In genomic region chr19:5106074-5106473, GRCm38 (mm10) we compare ENCODE assay signal across 8 mouse cellular contexts. TPM values are rescaled to one million over a fixed set of nuclear protein-coding genes. Genes with fewer than 3 reads are reported as not detected.
DNase-seq lines count a peak whose midpoint lies in the region; ATAC-seq and TF ChIP-seq lines count a peak whose summit lies in the region.

No protein-coding gene starts in this region.

- peaks cover 75% of the 10 kb centered on the region for H3K36me3 ChIP-seq in hindbrain, embryonic 13.5 days
- peaks cover 51% of the 10 kb centered on the region for H3K36me3 ChIP-seq in liver, embryonic 12.5 days
- H3K36me3 ChIP-seq in stomach, postnatal 0 days (ENCODE audit: control insufficient read depth, insufficient read depth, low read length) = peaks cover 31% of the 10 kb centered on the region

- TF ChIP-seq EP300 in stomach, postnatal 0 days (optimal IDR thresholded peaks at IDR 0.05) = no peak

- peak; percentile 45 to 63 for DNase-seq in cerebellum, postnatal 10 days
- peak; percentile 30 for DNase-seq in stomach, postnatal 0 days (ENCODE audit: low spot score)
- DNase-seq in ovary, postnatal 36 days (ENCODE audit: low spot score) = no peak
- DNase-seq in natural killer cell, adult 2 months (ENCODE audit: low spot score in 2 of 2) = no peak

- H3K9me3 ChIP-seq in hindbrain, embryonic 13.5 days = no peaks in the 10 kb centered on the region
- no peaks in the 10 kb centered on the region for H3K9me3 ChIP-seq in liver, embryonic 12.5 days (replicated peaks)
- no peaks in the 10 kb centered on the region for H3K9me3 ChIP-seq in stomach, postnatal 0 days (ENCODE audit: control insufficient read depth, low read length)

- peak overlapping the region; percentile 94 for H3K4me2 ChIP-seq in hindbrain, embryonic 13.5 days
- peak overlapping the region; percentile 85 for H3K4me2 ChIP-seq in liver, embryonic 12.5 days
- H3K4me2 ChIP-seq in stomach, postnatal 0 days (replicated peaks; ENCODE audit: low read depth) = peak overlapping the region; percentile 90

- TF ChIP-seq POLR2A in cortical plate, adult 2 months (IDR thresholded peaks at IDR 0.05; ENCODE audit: extremely low read depth, insufficient read depth, low read length) = no peak

- H3K27me3 ChIP-seq in hindbrain, embryonic 13.5 days = no peaks in the 10 kb centered on the region
- no peaks in the 10 kb centered on the region for H3K27me3 ChIP-seq in liver, embryonic 12.5 days (replicated peaks)
- H3K27me3 ChIP-seq in stomach, postnatal 0 days (ENCODE audit: control insufficient read depth, insufficient read depth, low read length) = no peaks in the 10 kb centered on the region

- WGBS in hindbrain, embryonic 13.5 days = 24% methylated on average over 9 of the region's 9 CpGs
- 2% methylated on average over 9 of the region's 9 CpGs for WGBS in liver, embryonic 12.5 days (ENCODE audit: insufficient replicate concordance)
- WGBS in stomach, postnatal 0 days = 3% methylated on average over 9 of the region's 9 CpGs

- H3K27ac ChIP-seq in cortical plate, adult 2 months (ENCODE audit: insufficient read depth, low read length) = peak overlapping the region; percentile 96
- peak overlapping the region; percentile 97 for H3K27ac ChIP-seq in hindbrain, embryonic 13.5 days
- peak overlapping the region; percentile 86 for H3K27ac ChIP-seq in liver, embryonic 12.5 days
- H3K27ac ChIP-seq in stomach, postnatal 0 days (replicated peaks) = peak overlapping the region; percentile 95

- H3K4me1 ChIP-seq in cortical plate, adult 2 months (ENCODE audit: control insufficient read depth, insufficient read depth, low read length) = peaks cover 6% of the 10 kb centered on the region; the same call in 1 of the 2 replicates
- H3K4me1 ChIP-seq in hindbrain, embryonic 13.5 days (replicated peaks) = peaks cover 22% of the 10 kb centered on the region
- peaks cover 41% of the 10 kb centered on the region for H3K4me1 ChIP-seq in liver, embryonic 12.5 days
- H3K4me1 ChIP-seq in stomach, postnatal 0 days (replicated peaks; ENCODE audit: control insufficient read depth, insufficient read depth) = no peaks in the 10 kb centered on the region

- ATAC-seq in cerebellum, adult (ENCODE audit: insufficient number of reproducible peaks, low FRiP score, low TSS enrichment) = no peak
- no peak; the same call in 1 of the 2 replicates for ATAC-seq in hindbrain, embryonic 13.5 days (ENCODE audit: low FRiP score)
- ATAC-seq in liver, embryonic 12.5 days = no peak
- ATAC-seq in stomach, postnatal 0 days (ENCODE audit: low FRiP score, low TSS enrichment) = no peak

- TF ChIP-seq CTCF in cortical plate, adult 2 months (IDR thresholded peaks at IDR 0.05; ENCODE audit: extremely low read depth, insufficient read depth, low read length) = no peak
- no peak for TF ChIP-seq CTCF in stomach, postnatal 0 days (IDR thresholded peaks at IDR 0.05; ENCODE audit: low read depth)

- peak overlapping the region; percentile 89 for H3K9ac ChIP-seq in hindbrain, embryonic 13.5 days
- peak overlapping the region; percentile 90 for H3K9ac ChIP-seq in liver, embryonic 12.5 days
- peak overlapping the region; percentile 92 for H3K9ac ChIP-seq in stomach, postnatal 0 days (ENCODE audit: low read length)

- H3K4me3 ChIP-seq in cortical plate, adult 2 months (ENCODE audit: insufficient read depth, low read length) = peak overlapping the region; percentile 73
- H3K4me3 ChIP-seq in hindbrain, embryonic 13.5 days = peak overlapping the region; percentile 70
- H3K4me3 ChIP-seq in liver, embryonic 12.5 days = peak overlapping the region; percentile 72
- H3K4me3 ChIP-seq in stomach, postnatal 0 days (ENCODE audit: low read depth, low read length) = peak overlapping the region; percentile 79

RNA-seq across cellular contexts. Expression of gene Rab1b, which starts 0.8 kb away (rescaled TPM):
- 197 and 202 TPM in 2 replicates for polyA plus RNA-seq in cortical plate, adult 2 months (2012; rRNA removed)
- 234 TPM in 2 replicates for polyA plus RNA-seq in hindbrain, embryonic 13.5 days (2015; fragmentation: Nextera tagmentation; extraction: Ambion mirVana)
- polyA plus RNA-seq in liver, embryonic 12.5 days (2016; fragmentation: Nextera tagmentation; extraction: Ambion mirVana) = 118 and 126 TPM in 2 replicates
- polyA plus RNA-seq in stomach, postnatal 0 days (2015; fragmentation: Nextera tagmentation; extraction: Ambion mirVana) = 183 and 194 TPM in 2 replicates

RNA-seq across cellular contexts. Expression of gene Cnih2, which starts 7.8 kb away (rescaled TPM):
- 399 and 461 TPM in 2 replicates for polyA plus RNA-seq in cortical plate, adult 2 months (2012; rRNA removed)
- 333 TPM in 2 replicates for polyA plus RNA-seq in hindbrain, embryonic 13.5 days (2015; fragmentation: Nextera tagmentation; extraction: Ambion mirVana)
- 3.5 and 3.8 TPM in 2 replicates for polyA plus RNA-seq in liver, embryonic 12.5 days (2016; fragmentation: Nextera tagmentation; extraction: Ambion mirVana)
- 5.6 and 7.1 TPM in 2 replicates for polyA plus RNA-seq in stomach, postnatal 0 days (2015; fragmentation: Nextera tagmentation; extraction: Ambion mirVana)

RNA-seq across cellular contexts. Expression of gene Klc2, which starts 12.3 kb away (rescaled TPM):
- 234 and 242 TPM in 2 replicates for polyA plus RNA-seq in cortical plate, adult 2 months (2012; rRNA removed)
- 73.4 and 76.7 TPM in 2 replicates for polyA plus RNA-seq in hindbrain, embryonic 13.5 days (2015; fragmentation: Nextera tagmentation; extraction: Ambion mirVana)
- polyA plus RNA-seq in liver, embryonic 12.5 days (2016; fragmentation: Nextera tagmentation; extraction: Ambion mirVana) = 4.4 and 4.9 TPM in 2 replicates
- polyA plus RNA-seq in stomach, postnatal 0 days (2015; fragmentation: Nextera tagmentation; extraction: Ambion mirVana) = 8.7 and 8.8 TPM in 2 replicates

RNA-seq across cellular contexts. Expression of gene Yif1a, which starts 17.7 kb away (rescaled TPM):
- polyA plus RNA-seq in cortical plate, adult 2 months (2012; rRNA removed) = 54.7 and 56.2 TPM in 2 replicates
- 57.6 and 58.2 TPM in 2 replicates for polyA plus RNA-seq in hindbrain, embryonic 13.5 days (2015; fragmentation: Nextera tagmentation; extraction: Ambion mirVana)
- polyA plus RNA-seq in liver, embryonic 12.5 days (2016; fragmentation: Nextera tagmentation; extraction: Ambion mirVana) = 51.7 and 53.9 TPM in 2 replicates
- polyA plus RNA-seq in stomach, postnatal 0 days (2015; fragmentation: Nextera tagmentation; extraction: Ambion mirVana) = 128 and 131 TPM in 2 replicates

RNA-seq across cellular contexts. Expression of gene Tmem151a, which starts 20.7 kb away (rescaled TPM):
- 145 and 146 TPM in 2 replicates for polyA plus RNA-seq in cortical plate, adult 2 months (2012; rRNA removed)
- 6.2 and 8.4 TPM in 2 replicates for polyA plus RNA-seq in hindbrain, embryonic 13.5 days (2015; fragmentation: Nextera tagmentation; extraction: Ambion mirVana)
- polyA plus RNA-seq in liver, embryonic 12.5 days (2016; fragmentation: Nextera tagmentation; extraction: Ambion mirVana) = 1.0 and 1.5 TPM in 2 replicates
- polyA plus RNA-seq in stomach, postnatal 0 days (2015; fragmentation: Nextera tagmentation; extraction: Ambion mirVana) = 10.4 and 11.4 TPM in 2 replicates

Comparison
In these comparisons a context has a peak if more than half of its experiments do, and no peak if none do; other contexts are left out.
1. DNase-seq: peak in cerebellum, postnatal 10 days (2 of 2) and stomach, postnatal 0 days (single experiment); none in ovary, postnatal 36 days (single experiment) and natural killer cell, adult 2 months (0 of 2).
2. RNA of gene Cnih2, which starts 7.8 kb away (polyA plus RNA-seq): 399 to 461 TPM in cortical plate, adult 2 months and 333 TPM in hindbrain, embryonic 13.5 days; 5.6 to 7.1 TPM in stomach, postnatal 0 days and 3.5 to 3.8 TPM in liver, embryonic 12.5 days; every median in the first group is over 10 times any median in the second.
3. Peak in every context shown above with its lines, with median percentiles within 50 percentile points of each other: H3K27ac ChIP-seq, H3K4me3 ChIP-seq, H3K4me2 ChIP-seq and H3K9ac ChIP-seq.